Mouse (Mus musculus) cerebellum, adult 2 months (tissue): ENCODE measurements around the gene Fam20c.

Experiments used
- CTCF ChIP-seq: fragments of 200-500 bp; IDR thresholded peaks from 2 replicates; pipeline ENCODE4 v1.5.1; 2011; ENCODE audit warnings: low read depth, mild to moderate bottlenecking, control low read depth, low read length, moderate library complexity, borderline replicate concordance; ENCODE audit not compliant: insufficient read depth
- POLR2A ChIP-seq: fragments of 200-500 bp; IDR thresholded peaks from 2 replicates; pipeline ENCODE4 v1.6.1; 2011; ENCODE audit warnings: low read length, control low read depth, borderline replicate concordance; ENCODE audit not compliant: insufficient read depth

GRCm38 (mm10) chr5:138851296-138851780, 97.0 kb downstream of the Fam20c start:
- TF ChIP-seq POLR2A (no peak), CTCF (no peak)
